Mouse (Mus musculus) hindbrain, embryonic 11.5 days (tissue): ENCODE measurements at regions not wholly inside any gene's neighbourhood (a gene's known extent, or its start where the extent isn't known, plus 50 kb on each side); places are given as distances from the start of the nearest gene placed in this dataset.

Experiments used
- ATAC-seq: fragments of 200-750 bp; cut with Nextera tagmentation; 2 replicates; pipeline ENCODE4 v1.8.0; 2017; ENCODE audit warnings: mild to moderate bottlenecking, moderate TSS enrichment, moderate library complexity; ENCODE audit not compliant: low FRiP score
- DNase-seq: peaks from one replicate; pipeline ENCODE4 v3.0.0-alpha.2; 2015; ENCODE audit warnings: low spot score
- H3K27ac ChIP-seq: fragments of 300-500 bp; sonication (generic); 2 replicates; pipeline ENCODE4 v1.5.1; 2014; ENCODE audit warnings: mild to moderate bottlenecking, low read depth, low read length
- H3K27me3 ChIP-seq: fragments of 300-500 bp; sonication (generic); 2 replicates; pipeline ENCODE4 v1.6.1; 2014; ENCODE audit warnings: mild to moderate bottlenecking, low read length, moderate library complexity, mixed read lengths; ENCODE audit not compliant: control insufficient read depth, insufficient read depth
- H3K36me3 ChIP-seq: fragments of 300-500 bp; sonication (generic); 2 replicates; pipeline ENCODE4 v1.6.1; 2014; ENCODE audit warnings: mild to moderate bottlenecking, low read length, moderate library complexity, mixed read lengths; ENCODE audit not compliant: control insufficient read depth, insufficient read depth
- H3K4me1 ChIP-seq: fragments of 300-500 bp; sonication (generic); replicated peaks from 2 replicates; pipeline ENCODE4 v1.6.1; 2014; ENCODE audit warnings: low read length, mixed read lengths; ENCODE audit not compliant: control insufficient read depth, insufficient read depth
- H3K4me2 ChIP-seq: fragments of 300-500 bp; sonication (generic); replicated peaks from 2 replicates; pipeline ENCODE4 v1.6.1; 2014; ENCODE audit warnings: mild to moderate bottlenecking, low read depth, low read length
- H3K4me3 ChIP-seq: fragments of 300-500 bp; sonication (generic); 2 replicates; pipeline ENCODE4 v1.5.1; 2014; ENCODE audit warnings: low read depth, low read length
- H3K9ac ChIP-seq: fragments of 300-500 bp; sonication (generic); 2 replicates; pipeline ENCODE4 v1.6.1; 2014; ENCODE audit warnings: low read depth, low read length
- H3K9me3 ChIP-seq: fragments of 300-500 bp; sonication (generic); 2 replicates; pipeline ENCODE4 v1.6.1; 2016; ENCODE audit warnings: low read length; ENCODE audit not compliant: control insufficient read depth
- WGBS: fragments of 180-500 bp; shearing (Covaris S2); extraction: QIAGEN DNeasy Blood & Tissue Kit; methylation state at CpG from one replicate; pipeline ENCODE4 v1.1.7; 2014; 5-methylcytosine and 5-hydroxymethylcytosine counted together

DNA sequence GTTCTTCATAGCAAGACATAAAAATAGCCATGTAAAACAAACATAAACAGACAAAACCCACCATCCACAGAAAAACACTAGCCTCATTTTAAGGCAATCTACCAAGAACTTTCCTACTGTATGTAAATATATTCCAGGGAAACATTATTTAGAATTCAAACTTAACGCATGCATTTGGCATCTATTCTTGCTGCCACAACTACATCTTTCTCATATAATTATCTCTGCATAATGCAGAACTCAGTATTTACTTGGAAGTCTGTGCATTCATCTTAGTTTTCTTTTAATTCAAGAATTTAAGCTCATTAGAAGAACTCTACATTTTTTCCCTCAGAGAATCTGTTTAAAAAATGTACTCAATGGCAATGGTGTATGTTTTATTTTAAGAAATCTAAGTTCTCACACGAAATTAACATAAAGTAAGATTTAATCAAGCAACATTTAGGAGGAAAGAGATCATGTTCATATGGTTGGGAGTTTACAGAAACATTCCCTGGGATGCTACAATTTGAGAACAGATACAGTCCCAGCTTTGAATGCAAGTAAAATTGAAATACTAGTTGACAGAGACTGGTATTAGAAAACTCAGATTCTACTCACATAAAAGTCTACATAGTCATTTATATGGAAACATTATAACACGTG, 1114.7 kb downstream of the Sorcs1 start:
- 78% methylated on average over 3 of the region's 3 CpGs for WGBS
- Histone ChIP-seq H3K4me3 (no peak overlapping the region), H3K27me3 (no peaks in the 10 kb centered on the region), H3K4me2 (no peak overlapping the region), H3K27ac (no peak overlapping the region), H3K4me1 (no peaks in the 10 kb centered on the region), H3K9me3 (no peaks in the 10 kb centered on the region), H3K9ac (no peak overlapping the region), H3K36me3 (no peaks in the 10 kb centered on the region)
- ATAC-seq (no peak), DNase-seq (no peak)

DNA sequence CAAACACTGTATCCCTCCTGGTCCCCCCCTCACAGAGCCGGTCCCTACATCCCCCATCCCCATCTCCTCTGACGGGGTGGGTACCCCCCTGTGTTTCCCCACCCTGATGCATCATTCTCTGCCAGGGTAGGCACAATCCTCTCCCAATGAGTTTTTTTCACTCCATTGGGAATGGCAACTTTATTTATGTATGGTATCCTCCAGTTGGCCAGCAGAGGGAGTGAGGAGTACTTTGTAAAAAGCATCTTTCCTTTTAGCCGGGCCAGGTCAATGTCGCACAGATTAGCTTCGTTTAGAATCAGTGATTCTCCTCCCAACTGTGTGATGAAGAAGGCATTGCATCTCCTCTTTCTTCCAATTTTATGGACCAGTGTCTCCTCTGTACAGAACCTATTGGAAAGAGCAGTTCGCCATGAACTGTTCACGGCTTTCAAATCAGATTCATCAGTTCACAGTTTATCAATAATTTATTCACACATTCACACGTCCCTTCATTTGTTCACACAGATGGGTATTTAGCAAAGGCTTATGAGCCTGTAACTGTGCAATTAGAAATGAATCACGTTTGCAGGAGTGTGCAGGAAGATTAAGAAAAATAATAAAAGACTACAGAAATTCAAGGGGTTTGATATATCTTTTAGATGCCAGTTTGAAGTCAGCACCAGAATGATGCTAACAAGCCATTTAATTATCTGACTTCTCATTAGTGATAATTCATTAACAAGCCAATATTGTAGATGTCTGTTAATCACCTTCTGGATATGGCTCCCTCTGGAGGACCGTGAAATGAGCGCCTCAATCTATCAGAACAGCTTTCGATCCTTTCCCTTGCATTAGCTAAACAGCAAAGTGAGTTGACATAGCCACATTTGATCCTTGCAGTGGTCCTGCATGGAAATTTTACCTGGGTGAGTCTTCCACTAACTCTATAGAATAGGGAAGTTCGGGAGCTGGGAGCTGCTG, 1138.7 kb downstream of the Sorcs1 start:
- H3K9ac ChIP-seq, result no peak overlapping the region
- no peaks in the 10 kb centered on the region for H3K4me1 ChIP-seq
- ATAC-seq (peak; percentile 65), DNase-seq (peak; percentile 64)
- no peaks in the 10 kb centered on the region for H3K27me3 ChIP-seq
- WGBS, result 64% methylated on average over 13 of the region's 13 CpGs
- no peaks in the 10 kb centered on the region for H3K36me3 ChIP-seq
- no peak overlapping the region for H3K27ac ChIP-seq
- no peaks in the 10 kb centered on the region for H3K9me3 ChIP-seq
- H3K4me3 ChIP-seq, result no peak overlapping the region
- H3K4me2 ChIP-seq, result no peak overlapping the region
